ENCODE assay signal across 9 mouse cellular contexts in the genomic region with DNA sequence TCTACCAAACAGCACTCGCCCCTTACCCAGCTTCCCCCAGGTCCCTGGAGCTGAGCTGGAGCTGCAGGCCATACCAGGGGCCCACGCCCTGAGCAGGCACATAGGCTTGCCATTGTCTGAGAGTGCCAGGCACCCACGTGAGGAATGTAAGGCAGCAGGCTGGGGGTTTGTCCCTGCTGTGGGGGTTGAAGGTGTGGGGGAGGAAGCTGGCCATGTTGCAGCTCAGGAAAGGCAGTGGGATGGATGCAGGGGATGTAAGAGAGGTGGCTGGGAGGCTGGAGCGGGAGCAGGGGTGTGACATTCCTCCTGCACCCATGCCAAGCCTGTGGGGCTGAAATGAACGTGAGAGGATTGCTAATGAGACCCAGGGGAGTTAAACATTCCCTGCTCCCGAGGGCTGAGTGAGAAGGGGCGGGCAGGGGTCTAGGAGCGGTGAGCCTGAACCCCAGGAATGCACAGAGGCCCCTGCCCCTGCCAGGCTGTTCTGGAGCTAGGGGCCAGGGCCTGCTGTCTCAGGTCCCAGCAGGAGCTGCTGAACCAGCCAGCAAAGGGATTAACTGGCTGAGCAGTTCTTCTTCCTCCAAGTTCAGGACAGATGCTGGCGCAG. TPM values are rescaled to one million over a fixed set of nuclear protein-coding genes. Genes with fewer than 3 reads are reported as not detected.
A peak's percentile ranks its signal among the peaks of the same experiment; 100 is the strongest.
DNase-seq lines count a peak whose midpoint lies in the region; ATAC-seq and TF ChIP-seq lines count a peak whose summit lies in the region.
"Had no signal": no experiment of that assay in that cellular context is flagged by ENCODE, and none has a peak within 500 bp of the region (broad histone marks: within the 10 kb centered on the region; RNA-seq: fewer than 3 reads in every experiment).

No protein-coding gene starts in this region.

- 0 out of 2 replicates have a peak, but pooled peaks have one; percentile 35 for ATAC-seq in embryonic facial prominence, embryonic 13.5 days (ENCODE audit: insufficient number of reproducible peaks, insufficient read depth, low FRiP score, low TSS enrichment, low read depth)
- ATAC-seq in midbrain, embryonic 16.5 days: peak; percentile 66
- no peak for ATAC-seq in intestine, postnatal 0 days

- H3K4me3 ChIP-seq in embryonic facial prominence, embryonic 13.5 days: no peak overlapping the region
- H3K4me3 ChIP-seq in midbrain, embryonic 16.5 days (ENCODE audit: low read depth, low read length): no peak overlapping the region
- no peak overlapping the region for H3K4me3 ChIP-seq in intestine, postnatal 0 days (ENCODE audit: low read depth, low read length)

- WGBS in embryonic facial prominence, embryonic 13.5 days: 32% methylated on average over 9 of the region's 9 CpGs
- WGBS in midbrain, embryonic 16.5 days: 10% methylated on average over 9 of the region's 9 CpGs
- WGBS in intestine, postnatal 0 days: 60% methylated on average over 9 of the region's 9 CpGs

- H3K9me3 ChIP-seq in embryonic facial prominence, embryonic 13.5 days: no peaks in the 10 kb centered on the region
- H3K9me3 ChIP-seq in midbrain, embryonic 16.5 days (replicated peaks; ENCODE audit: control insufficient read depth, low read length, poor library complexity, severe bottlenecking): no peaks in the 10 kb centered on the region
- H3K9me3 ChIP-seq in intestine, postnatal 0 days (ENCODE audit: control insufficient read depth): no peaks in the 10 kb centered on the region

- no peaks in the 10 kb centered on the region for H3K36me3 ChIP-seq in embryonic facial prominence, embryonic 13.5 days
- no peaks in the 10 kb centered on the region for H3K36me3 ChIP-seq in midbrain, embryonic 16.5 days (ENCODE audit: control insufficient read depth, insufficient read depth, low read length)
- no peaks in the 10 kb centered on the region for H3K36me3 ChIP-seq in intestine, postnatal 0 days (ENCODE audit: control insufficient read depth, insufficient read depth)

- H3K4me2 ChIP-seq in embryonic facial prominence, embryonic 13.5 days: no peak overlapping the region; the same call in 1 of the 2 replicates
- H3K4me2 ChIP-seq in midbrain, embryonic 16.5 days (ENCODE audit: low read length): no peak overlapping the region
- no peak overlapping the region for H3K4me2 ChIP-seq in intestine, postnatal 0 days (replicated peaks; ENCODE audit: low read depth)

- peak; percentile 38 to 50 for DNase-seq in cerebellum, postnatal 14 days
- DNase-seq in cerebellum, adult 11 months: no peak
- DNase-seq in kidney, adult 9 months: peak; percentile 65
- DNase-seq in layer of hippocampus, adult 11-12 months (ENCODE audit: low spot score): no peak
- DNase-seq in cerebellum, adult 9-10 months: no peak

- H3K9ac ChIP-seq in embryonic facial prominence, embryonic 13.5 days: 0 out of 2 replicates have a peak overlapping the region, but pooled peaks have one; percentile 40
- H3K9ac ChIP-seq in midbrain, embryonic 16.5 days (ENCODE audit: low read depth, low read length): peak overlapping the region; percentile 58
- no peak overlapping the region for H3K9ac ChIP-seq in intestine, postnatal 0 days (ENCODE audit: low read depth, low read length)

- H3K4me1 ChIP-seq in embryonic facial prominence, embryonic 13.5 days: peaks cover 21% of the 10 kb centered on the region
- peaks cover 14% of the 10 kb centered on the region for H3K4me1 ChIP-seq in midbrain, embryonic 16.5 days (ENCODE audit: control insufficient read depth, insufficient read depth, low read length)
- 0 out of 2 replicates have a peak, but pooled peaks cover 2% of the 10 kb centered on the region for H3K4me1 ChIP-seq in intestine, postnatal 0 days (replicated peaks; ENCODE audit: control insufficient read depth, insufficient read depth, low read length)

- H3K27me3 ChIP-seq in embryonic facial prominence, embryonic 13.5 days: no peaks in the 10 kb centered on the region
- no peaks in the 10 kb centered on the region for H3K27me3 ChIP-seq in midbrain, embryonic 16.5 days (ENCODE audit: control insufficient read depth, insufficient read depth, low read depth, low read length)
- H3K27me3 ChIP-seq in intestine, postnatal 0 days (replicated peaks; ENCODE audit: control insufficient read depth, insufficient read depth, low read length): no peaks in the 10 kb centered on the region

- no peak for TF ChIP-seq CTCF in intestine, postnatal 0 days (IDR thresholded peaks at IDR 0.05; ENCODE audit: low read depth)

- peak overlapping the region; percentile 80 for H3K27ac ChIP-seq in embryonic facial prominence, embryonic 13.5 days
- H3K27ac ChIP-seq in midbrain, embryonic 16.5 days (ENCODE audit: low read length): peak overlapping the region; percentile 63
- no peak overlapping the region for H3K27ac ChIP-seq in intestine, postnatal 0 days (ENCODE audit: low read depth, low read length)

RNA-seq across cellular contexts. Expression of gene Cldn19, which starts 1.1 kb away (rescaled TPM):
- polyA plus RNA-seq in embryonic facial prominence, embryonic 13.5 days (2015; fragmentation: Nextera tagmentation; extraction: Ambion mirVana): 0.24 TPM in 1 of 2 replicates, not detected in the other
- 0.63 and 1.6 TPM in 2 replicates for polyA plus RNA-seq in midbrain, embryonic 16.5 days (2015; fragmentation: Nextera tagmentation; extraction: Ambion mirVana)
- polyA plus RNA-seq in intestine, postnatal 0 days (2015; fragmentation: Nextera tagmentation; extraction: Ambion mirVana): 12.8 and 13.5 TPM in 2 replicates

RNA-seq across cellular contexts. Expression of gene P3h1, which starts 21.4 kb away (rescaled TPM):
- 58.0 and 64.9 TPM in 2 replicates for polyA plus RNA-seq in embryonic facial prominence, embryonic 13.5 days (2015; fragmentation: Nextera tagmentation; extraction: Ambion mirVana)
- polyA plus RNA-seq in midbrain, embryonic 16.5 days (2015; fragmentation: Nextera tagmentation; extraction: Ambion mirVana): 9.2 and 9.9 TPM in 2 replicates
- polyA plus RNA-seq in intestine, postnatal 0 days (2015; fragmentation: Nextera tagmentation; extraction: Ambion mirVana): 12.2 and 13.0 TPM in 2 replicates

RNA-seq across cellular contexts. Expression of gene AU022252, which starts 21.6 kb away (rescaled TPM):
- polyA plus RNA-seq in embryonic facial prominence, embryonic 13.5 days (2015; fragmentation: Nextera tagmentation; extraction: Ambion mirVana): 33.0 and 40.7 TPM in 2 replicates
- polyA plus RNA-seq in midbrain, embryonic 16.5 days (2015; fragmentation: Nextera tagmentation; extraction: Ambion mirVana): 22.6 and 26.0 TPM in 2 replicates
- 15.0 and 15.1 TPM in 2 replicates for polyA plus RNA-seq in intestine, postnatal 0 days (2015; fragmentation: Nextera tagmentation; extraction: Ambion mirVana)

RNA-seq across cellular contexts. Expression of gene Tmem269, which starts 36.1 kb away (rescaled TPM):
- not detected in 2 replicates for polyA plus RNA-seq in embryonic facial prominence, embryonic 13.5 days (2015; fragmentation: Nextera tagmentation; extraction: Ambion mirVana)
- polyA plus RNA-seq in midbrain, embryonic 16.5 days (2015; fragmentation: Nextera tagmentation; extraction: Ambion mirVana): 0.26 and 0.44 TPM in 2 replicates
- 0.10 and 0.12 TPM in 2 replicates for polyA plus RNA-seq in intestine, postnatal 0 days (2015; fragmentation: Nextera tagmentation; extraction: Ambion mirVana)
- polyA plus RNA-seq: limb, embryonic 11.5 days had no signal

RNA-seq across cellular contexts. Expression of gene Ybx1, which starts 40.3 kb away (rescaled TPM):
- polyA plus RNA-seq in embryonic facial prominence, embryonic 13.5 days (2015; fragmentation: Nextera tagmentation; extraction: Ambion mirVana): 680 and 805 TPM in 2 replicates
- 716 and 727 TPM in 2 replicates for polyA plus RNA-seq in midbrain, embryonic 16.5 days (2015; fragmentation: Nextera tagmentation; extraction: Ambion mirVana)
- polyA plus RNA-seq in intestine, postnatal 0 days (2015; fragmentation: Nextera tagmentation; extraction: Ambion mirVana): 530 and 553 TPM in 2 replicates

Comparison
In these comparisons a context has a peak if more than half of its experiments do, and no peak if none do; other contexts are left out.
1. DNase-seq: peak in cerebellum, postnatal 14 days (2 of 2) and kidney, adult 9 months (single experiment); none in cerebellum, adult 11 months (single experiment), layer of hippocampus, adult 11-12 months (single experiment) and cerebellum, adult 9-10 months (single experiment).